Mouse (Mus musculus): ENCODE data around the gene Rpl19. TPM values are rescaled to one million over a fixed set of nuclear protein-coding genes. Genes with fewer than 3 reads are reported as not detected.
A peak's percentile ranks its signal among the peaks of the same experiment; 100 is the strongest.

Gene Rpl19
- total RNA-seq (2021) = 1,000 to 10,000 TPM; 1,223 to 1,284 TPM
- polyA plus RNA-seq (2012; rRNA removed) = 128 and 129 TPM in 2 replicates
- long read RNA-seq, transcript Rpl19-201 (6 exons, 751 nt) = major isoform, 372 of 401 reads
- long read RNA-seq, partial matches to known transcripts = 22 of 401 reads
- long read RNA-seq, other reads (novel, unspliced or antisense) = 5 of 401 reads

DNA sequence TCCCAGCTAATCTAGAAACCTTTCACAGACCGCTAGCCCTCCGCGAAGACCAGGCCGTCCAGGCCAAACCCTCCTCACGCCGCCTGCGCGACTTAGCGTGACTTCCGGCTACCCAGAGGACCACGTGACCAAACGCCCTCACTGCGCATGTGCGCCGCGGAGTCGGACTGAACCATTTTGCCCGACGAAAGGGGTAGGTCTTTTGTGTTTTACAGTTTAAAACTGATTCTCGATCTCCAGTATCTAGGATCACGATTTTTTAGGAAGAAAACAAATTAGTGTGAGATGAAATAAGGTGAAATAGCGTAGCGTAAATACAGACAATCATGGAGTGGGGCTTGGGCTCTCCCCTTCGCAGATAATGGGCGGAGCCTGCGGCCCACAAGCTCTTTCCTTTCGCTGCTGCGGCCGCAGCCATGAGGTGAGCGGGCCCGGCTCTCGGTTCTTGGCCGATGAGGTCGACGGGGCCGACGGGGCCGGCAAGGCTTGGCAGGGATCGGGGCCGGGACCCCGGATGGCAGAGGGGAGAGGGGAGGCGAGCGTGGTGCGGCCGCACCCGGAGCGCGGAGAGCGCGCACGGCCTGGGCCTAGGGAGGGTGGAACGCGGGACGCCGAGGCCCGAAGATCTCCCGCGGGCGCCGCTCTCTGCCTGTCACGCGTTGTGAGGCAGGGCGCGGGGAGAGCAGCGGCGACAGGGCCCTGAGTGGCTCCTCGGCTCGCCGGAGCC, at the start of gene Rpl19:
Gene Rpl19 (plus strand): TSS at position 141 of the 727 bp plus-strand sequence.
- peak; percentile 91 for DNase-seq

GRCm38 (mm10) chr11:97977797-97978196, 48.7 kb upstream of the Rpl19 start:
- no peak for DNase-seq

DNA sequence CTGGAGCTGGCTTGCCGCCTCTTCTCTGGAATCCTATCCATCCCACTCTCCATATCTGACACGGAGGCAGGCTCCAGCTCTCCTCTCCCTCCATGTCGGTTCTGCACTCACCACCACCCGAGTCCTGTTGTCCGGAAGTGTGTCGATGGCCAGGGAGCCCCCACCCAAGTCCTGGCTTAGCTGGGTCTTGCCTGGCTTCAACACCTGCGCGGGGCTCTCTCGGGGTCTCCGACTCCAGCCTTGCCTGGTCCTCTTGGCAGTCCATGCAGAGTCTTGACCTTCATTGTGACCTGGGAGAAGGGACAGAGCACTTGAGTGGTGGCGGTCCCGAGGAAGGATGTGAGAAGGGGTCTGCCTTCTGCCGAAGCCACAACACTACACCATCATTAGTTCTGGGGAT, 48.1 kb upstream of the Rpl19 start:
- no peak for DNase-seq

DNA sequence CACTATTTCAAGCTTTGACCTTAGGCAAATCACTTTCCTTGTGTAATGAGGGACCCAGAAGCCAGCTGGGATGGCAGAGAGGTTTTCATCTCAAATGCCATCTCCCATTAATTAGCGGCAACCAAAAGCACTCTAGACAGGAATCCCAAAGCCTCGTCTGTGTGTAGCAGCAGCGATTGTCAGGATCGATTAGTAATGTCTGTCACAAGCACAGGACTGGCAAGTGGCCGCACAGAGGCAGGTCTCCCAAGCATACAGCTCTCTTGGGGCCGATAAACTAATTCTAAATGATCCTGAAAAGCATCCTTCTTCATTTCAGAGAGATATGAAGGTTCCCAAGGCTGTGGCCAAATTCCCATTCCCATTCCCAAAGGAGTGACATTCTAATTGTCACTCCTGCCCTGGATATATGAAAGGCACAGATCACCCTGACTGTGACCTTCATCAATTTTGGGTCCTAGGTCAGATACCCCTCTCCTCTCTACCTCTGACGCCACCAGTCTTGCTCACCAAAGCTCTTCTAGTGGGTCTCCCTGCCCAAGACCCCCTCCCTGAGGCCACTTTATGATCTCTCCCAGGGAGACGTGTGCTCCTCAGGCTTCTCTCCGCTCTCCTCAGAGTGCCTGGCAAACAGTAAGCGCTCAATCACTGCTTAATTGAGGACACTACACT, 46.5 kb upstream of the Rpl19 start:
- DNase-seq = no peak

DNA sequence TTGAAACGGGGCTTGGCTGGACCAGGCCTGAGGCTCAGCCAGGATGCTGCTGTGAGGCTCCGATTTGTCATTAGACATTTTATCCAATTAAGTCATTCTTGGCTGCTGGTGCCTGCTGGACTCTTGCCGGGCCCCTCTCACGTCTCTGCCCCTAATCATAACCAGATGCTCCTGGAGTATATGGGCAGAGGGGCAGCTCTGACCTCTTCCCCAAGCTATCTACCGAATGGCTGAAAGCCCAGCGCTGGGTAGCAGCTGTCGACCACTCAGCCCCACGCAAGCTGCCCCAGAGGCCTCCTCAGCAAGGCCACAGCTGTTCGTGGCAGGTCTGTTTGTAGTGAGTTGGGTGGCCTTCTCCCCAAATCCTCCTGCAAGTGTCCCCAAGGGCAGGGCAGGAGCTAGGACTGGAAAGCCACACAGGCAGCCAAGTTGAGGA, 46.0 kb upstream of the Rpl19 start:
- DNase-seq = no peak

- DNase-seq = no peak
Measured at GRCm38 (mm10) chr11:97982721-97983120, 43.8 kb upstream of the Rpl19 start.

DNA sequence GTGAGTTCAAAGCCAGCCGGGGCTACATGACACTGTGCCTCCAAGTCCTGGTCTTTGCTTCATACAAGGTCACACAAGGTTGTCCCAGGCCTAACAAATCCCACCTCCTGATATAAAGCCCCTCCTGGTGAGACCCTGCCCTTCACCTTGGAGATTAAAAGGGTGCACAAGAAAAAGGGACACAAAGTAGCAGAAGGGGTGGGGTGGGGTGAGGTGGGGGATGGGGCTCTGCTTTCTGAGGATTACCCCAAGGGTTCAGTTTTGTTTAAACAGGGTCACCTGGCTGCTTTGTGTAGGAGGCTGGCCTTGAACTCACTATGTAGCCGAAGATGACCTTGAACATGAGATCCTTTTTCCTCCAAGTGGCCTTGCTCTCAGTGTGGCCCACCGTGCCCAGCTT, 43.0 kb upstream of the Rpl19 start:
- no peak for DNase-seq

GRCm38 (mm10) chr11:97983983-97984382, 42.5 kb upstream of the Rpl19 start:
- DNase-seq = no peak

- DNase-seq = peak; percentile 87
Measured at GRCm38 (mm10) chr11:97985727-97986677, 40.5 kb upstream of the Rpl19 start, which contains the start of gene Plxdc1. Gene Plxdc1 (minus strand): TSS chr11:97986444.

- no peak for DNase-seq
Measured at GRCm38 (mm10) chr11:97986738-97987465, 39.6 kb upstream of the Rpl19 start.

- DNase-seq = peak; percentile 95
Measured at GRCm38 (mm10) chr11:97987551-97988526, 38.7 kb upstream of the Rpl19 start.

DNA sequence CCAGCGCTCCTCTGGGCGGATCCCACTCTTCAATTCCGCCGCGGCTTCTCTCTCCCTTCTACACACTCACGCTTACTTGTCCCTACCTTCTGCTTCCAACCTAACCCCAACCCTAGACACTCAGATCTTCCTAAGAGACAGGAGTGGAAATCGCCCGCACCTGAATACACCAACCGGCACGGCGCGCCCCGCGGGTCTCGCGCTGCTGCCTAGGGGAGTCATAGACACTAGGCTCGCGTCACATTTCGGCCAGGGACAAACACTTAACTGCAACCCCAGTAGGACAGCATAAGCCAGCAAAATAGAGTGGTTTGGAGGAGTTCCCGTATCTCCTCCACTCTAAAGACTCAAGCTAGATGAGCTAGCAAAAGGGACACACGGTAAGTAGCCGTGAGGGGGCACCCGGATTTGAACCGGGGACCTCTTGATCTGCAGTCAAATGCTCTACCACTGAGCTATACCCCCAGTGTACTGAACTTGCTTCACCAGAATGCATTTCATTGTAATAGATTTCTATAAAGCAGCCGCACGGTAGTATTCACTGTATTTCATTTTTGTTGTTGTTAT, 37.9 kb upstream of the Rpl19 start:
- DNase-seq = peak; percentile 92

DNA sequence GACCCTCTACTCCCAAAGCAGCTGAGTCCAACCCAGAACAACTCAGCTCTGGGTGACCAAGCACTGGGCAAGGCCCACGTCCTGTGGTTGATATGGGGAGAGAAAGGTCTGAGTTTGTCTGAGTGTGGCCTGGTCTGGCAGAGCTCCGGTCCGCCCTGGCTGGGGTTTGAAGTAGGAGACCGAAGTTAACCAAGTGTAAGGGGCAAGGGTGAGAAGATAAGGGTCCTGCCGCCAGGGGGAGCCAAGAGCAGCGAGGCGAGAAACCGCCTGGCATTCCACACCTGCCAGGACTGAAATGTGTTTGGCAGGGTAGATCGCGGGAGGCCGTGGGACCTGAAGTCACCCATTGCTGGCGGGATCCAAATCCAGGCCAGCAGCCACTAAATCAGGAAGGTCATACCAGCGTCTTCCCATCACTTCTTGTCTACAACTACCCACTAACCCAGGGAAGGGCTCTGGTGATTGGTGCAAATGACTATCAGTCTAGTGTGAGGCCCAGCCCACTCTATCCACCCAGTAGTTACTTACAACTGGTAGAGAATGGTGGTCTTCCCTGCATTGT, 31.9 kb upstream of the Rpl19 start:
- DNase-seq = peak; percentile 84

DNA sequence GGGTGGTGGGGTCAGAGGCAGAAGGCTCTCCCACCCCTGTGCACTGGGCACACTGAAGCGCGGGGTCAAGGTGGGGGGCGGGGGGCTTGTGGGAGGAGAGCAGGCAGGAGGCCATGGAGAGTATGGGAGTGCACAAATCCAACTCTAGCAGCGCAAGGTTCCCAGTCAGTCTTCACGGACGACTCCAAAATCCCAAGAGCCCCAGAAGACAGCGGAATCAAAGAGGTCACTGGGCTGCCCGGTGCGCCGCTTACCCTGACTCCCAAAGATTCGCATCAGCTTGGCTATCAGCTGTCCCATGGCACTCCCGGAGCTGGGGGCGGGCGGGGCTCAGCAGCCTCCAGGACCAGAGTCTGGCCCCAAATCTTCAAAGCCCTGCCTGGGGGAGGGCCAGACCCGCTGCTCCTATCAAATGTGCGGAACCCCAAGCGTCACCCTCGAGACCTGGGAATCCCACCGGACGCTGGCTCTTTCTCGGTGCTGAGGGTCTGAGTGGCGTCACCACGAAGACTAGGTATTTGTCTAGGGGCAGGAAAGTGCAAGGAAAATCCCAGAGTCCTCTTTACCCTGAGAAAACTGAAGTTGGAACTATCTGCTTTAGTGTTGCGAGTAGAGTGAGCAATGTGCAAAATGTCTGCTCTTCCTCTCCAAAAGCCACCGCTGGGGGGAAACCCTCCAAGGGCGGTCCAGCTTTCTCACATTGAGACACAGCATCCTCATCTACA, 30.8 kb upstream of the Rpl19 start, which contains the start of gene Arl5c:
Gene Arl5c (minus strand): TSS at position 618 of the 725 bp plus-strand sequence.
- DNase-seq = peak; percentile 58

GRCm38 (mm10) chr11:97996691-97997090, 29.8 kb upstream of the Rpl19 start:
- DNase-seq = no peak

DNA sequence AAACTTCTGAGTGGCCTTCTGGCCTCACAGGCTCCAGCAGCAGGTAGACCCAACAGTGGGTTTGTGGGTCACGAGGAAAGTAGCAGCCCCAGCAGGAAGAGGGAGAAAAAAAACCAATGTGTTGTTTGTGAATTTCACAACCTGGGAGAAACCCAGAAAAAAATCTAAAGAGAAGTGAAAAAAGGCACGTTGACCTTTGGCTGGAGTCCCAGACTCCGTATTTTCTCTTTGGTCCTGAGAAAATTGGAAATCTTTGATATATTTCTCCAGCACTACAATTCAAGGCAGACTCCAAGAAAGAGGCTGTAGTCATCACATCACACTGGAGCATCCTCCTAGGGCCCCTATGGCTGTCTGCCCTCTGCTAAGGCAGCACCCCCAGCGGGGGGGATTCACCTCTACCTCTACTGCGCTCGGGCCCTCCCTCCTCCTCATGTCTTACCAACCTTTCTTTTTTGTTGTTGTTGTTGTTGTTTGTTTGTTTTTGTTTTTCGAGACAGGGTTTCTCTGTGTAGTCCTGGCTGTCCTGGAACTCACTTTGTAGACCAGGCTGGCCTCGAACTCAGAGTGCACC, 29.0 kb upstream of the Rpl19 start:
- DNase-seq = no peak

- DNase-seq = no peak
Measured at GRCm38 (mm10) chr11:97998074-97998793, 28.3 kb upstream of the Rpl19 start.

All from adrenal gland, adult 2 months (tissue).